Mouse (Mus musculus) MEL (cell line): ENCODE data around the gene Enox1.

ENCODE experiments used
- CHD1 ChIP-seq: IDR thresholded peaks from 2 replicates; pipeline ENCODE4 v1.6.1; 2012; ENCODE audit warnings: low read depth, mild to moderate bottlenecking, inconsistent platforms, low read length, improper control_type of control experiment
- JUND ChIP-seq: IDR thresholded peaks from 2 replicates; pipeline ENCODE4 v1.6.1; 2011; ENCODE audit warnings: low read depth, mild to moderate bottlenecking, improper control_type of control experiment, low read length
- POLR2AphosphoS5 ChIP-seq: IDR thresholded peaks from 2 replicates; pipeline ENCODE4 v1.6.1; 2012; ENCODE audit warnings: low read depth, borderline replicate concordance, mild to moderate bottlenecking, inconsistent platforms, low read length, moderate library complexity, mixed read lengths
- TAL1 ChIP-seq: IDR thresholded peaks from 2 replicates; pipeline ENCODE4 v1.6.1; 2012; ENCODE audit warnings: mild to moderate bottlenecking, inconsistent platforms, low read length, moderate library complexity, mixed read lengths

DNA sequence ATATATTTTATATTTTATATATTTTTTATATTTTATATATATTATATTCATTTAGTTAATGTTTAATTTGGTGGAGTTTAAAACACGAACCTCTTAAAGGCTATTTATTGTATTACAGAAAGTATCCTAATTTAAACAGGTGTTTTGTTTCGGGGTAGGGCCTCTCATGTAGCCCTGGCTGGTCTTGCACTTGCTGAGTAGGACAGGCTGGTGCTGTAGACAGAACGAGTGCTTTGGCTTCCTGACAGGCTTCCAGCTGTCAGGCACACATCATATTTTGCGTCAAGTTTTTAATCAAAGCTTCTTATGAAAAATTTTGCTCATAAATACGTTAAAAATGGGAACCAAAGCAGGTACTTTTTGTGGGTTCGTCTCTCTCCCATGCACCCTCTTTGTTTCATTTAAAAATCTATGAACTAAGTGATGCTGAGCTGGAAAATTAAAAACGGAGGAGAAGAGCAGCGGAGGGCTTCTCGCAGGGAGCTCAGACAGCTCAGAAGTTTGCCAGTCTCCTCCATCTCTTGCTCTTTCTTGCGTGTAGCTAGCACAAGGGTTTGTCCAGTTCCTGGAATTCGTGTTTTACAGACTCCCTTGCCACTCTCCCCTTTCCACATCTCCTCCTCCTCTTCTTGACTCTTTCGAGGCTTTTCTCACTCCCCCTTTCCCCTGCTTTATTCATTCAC lies 115.8 kb downstream of the Enox1 start:
- TF ChIP-seq POLR2AphosphoS5 = no peak
- TF ChIP-seq TAL1 = no peak
- TF ChIP-seq JUND = no peak
- TF ChIP-seq CHD1 = no peak
